Mouse (Mus musculus) ES-E14 (cell line): Measurements from ENCODE around the gene 2610507B11Rik. TPM values are rescaled to one million over a fixed set of nuclear protein-coding genes. Genes with fewer than 3 reads are reported as not detected.

ENCODE experiments used
- DNase-seq: peaks from one replicate; pipeline ENCODE4 v3.0.0-alpha.2; 2013; ENCODE audit warnings: low read depth, low spot score
- H3K27ac ChIP-seq: 2 replicates; pipeline ENCODE4 v1.5.1; 2012; ENCODE audit warnings: low read depth, mild to moderate bottlenecking, low read length, moderate library complexity, mixed read lengths; ENCODE audit not compliant: poor library complexity, insufficient read depth, severe bottlenecking
- H3K36me3 ChIP-seq: 2 replicates; pipeline ENCODE4 v1.6.1; 2012; ENCODE audit warnings: mild to moderate bottlenecking, low read length, moderate library complexity, mixed read lengths; ENCODE audit not compliant: control insufficient read depth, poor library complexity, insufficient read depth, severe bottlenecking
- H3K4me1 ChIP-seq, 2 experiments: fragments of 150-350 bp in 1 of 2; sonication (generic) in 1 of 2; 2 replicates each; pipeline ENCODE4 v1.6.1; 2012; ENCODE audit warnings: low read length in 2 of 2, mild to moderate bottlenecking in 1 of 2, mixed read lengths in 1 of 2; ENCODE audit not compliant: control insufficient read depth in 2 of 2, insufficient read depth in 2 of 2, poor library complexity in 1 of 2
- H3K4me3 ChIP-seq, 2 experiments: fragments of 150-350 bp in 1 of 2; sonication (generic) in 1 of 2; 2 replicates each; pipeline ENCODE4 v1.5.1; 2012; ENCODE audit warnings: low read length in 2 of 2, low read depth in 1 of 2, mild to moderate bottlenecking in 1 of 2, mixed read lengths in 1 of 2; ENCODE audit not compliant: insufficient read depth in 1 of 2, poor library complexity in 1 of 2, severe bottlenecking in 1 of 2
- H3K9ac ChIP-seq: 2 replicates; pipeline ENCODE4 v1.6.1; 2012; ENCODE audit warnings: low read depth, mild to moderate bottlenecking, low read length, mixed read lengths; ENCODE audit not compliant: poor library complexity, insufficient read depth, severe bottlenecking
- H3K9me3 ChIP-seq: fragments of 150-350 bp; sonication (generic); 2 replicates; pipeline ENCODE4 v1.6.1; 2012; ENCODE audit warnings: low read depth, mild to moderate bottlenecking, low read length; ENCODE audit not compliant: control insufficient read depth, insufficient read depth
- CHD2 ChIP-seq: IDR thresholded peaks from 2 replicates; pipeline ENCODE4 v1.6.1; 2014; ENCODE audit warnings: mild to moderate bottlenecking, low read depth, low read length, inconsistent platforms
- HCFC1 ChIP-seq: IDR thresholded peaks from 2 replicates; pipeline ENCODE4 v1.6.1; 2012; ENCODE audit warnings: low read length, inconsistent platforms, borderline replicate concordance; ENCODE audit not compliant: insufficient read depth
- MAFK ChIP-seq: IDR thresholded peaks from 2 replicates; pipeline ENCODE4 v1.6.1; 2014; ENCODE audit warnings: mild to moderate bottlenecking, low read depth, low read length, inconsistent platforms; ENCODE audit not compliant: insufficient read depth
- ZC3H11A ChIP-seq: IDR thresholded peaks from 2 replicates; pipeline ENCODE4 v1.6.1; 2012; ENCODE audit warnings: low read depth, mild to moderate bottlenecking, inconsistent platforms, low read length, borderline replicate concordance
- ZNF384 ChIP-seq: IDR thresholded peaks from 2 replicates; pipeline ENCODE4 v1.6.1; 2012; ENCODE audit warnings: low read depth, low read length, inconsistent platforms
- in situ Hi-C, 2 experiments: fragments of 600-800 bp; cut with MboI; formaldehyde crosslinking; loops; one replicate each; pipeline ENCODE4 v1.15.1; 2025; ENCODE audit warnings: low sequenced_read_pairs in 2 of 2, inconsistent platforms in 1 of 2; ENCODE audit not compliant: unreplicated experiment in 2 of 2
- total RNA-seq: library from RNA; depleted of rRNA; stranded (reverse); fragments of 300-350 nt; gene quantifications from 2 replicates; pipeline ENCODE4 v1.2.3, GENCODE M21; 2012

Gene 2610507B11Rik
- total RNA-seq, 1 experiment = 210 TPM

DNA sequence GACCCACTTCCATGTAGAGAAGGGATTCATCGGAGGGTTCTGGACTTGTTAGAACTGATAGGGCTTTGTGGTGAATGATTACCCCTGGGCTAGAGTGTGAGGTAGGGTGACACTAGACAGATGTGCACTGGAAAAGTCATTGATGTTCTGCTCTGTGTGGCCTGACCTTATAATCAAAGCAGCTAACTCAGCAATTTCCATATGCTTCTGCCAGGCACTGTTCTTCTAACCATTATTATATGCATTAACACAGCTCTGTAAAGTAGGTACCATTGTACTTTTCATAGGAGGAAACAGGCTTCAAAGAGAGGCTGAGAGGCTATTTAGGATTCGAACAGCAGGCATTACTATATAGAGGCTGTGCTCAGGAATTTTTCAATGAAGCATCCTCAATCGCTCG, 65.7 kb downstream of the 2610507B11Rik start:
- TF ChIP-seq ZC3H11A (no peak), MAFK (peak; percentile 45; the same call in 1 of the 2 replicates)
- H3K9me3 ChIP-seq = no peaks in the 10 kb centered on the region
- H3K4me3 ChIP-seq = no peak overlapping the region
- peaks cover 2 to 5% of the 10 kb centered on the region in 2 experiments; a peak in 3 of 4 replicates for H3K4me1 ChIP-seq
- peaks cover 6% of the 10 kb centered on the region; the same call in 1 of the 2 replicates for H3K36me3 ChIP-seq
- H3K9ac ChIP-seq = no peak overlapping the region
- in situ Hi-C loops = no loop called here
- no peak for DNase-seq
- H3K27ac ChIP-seq = no peak overlapping the region

DNA sequence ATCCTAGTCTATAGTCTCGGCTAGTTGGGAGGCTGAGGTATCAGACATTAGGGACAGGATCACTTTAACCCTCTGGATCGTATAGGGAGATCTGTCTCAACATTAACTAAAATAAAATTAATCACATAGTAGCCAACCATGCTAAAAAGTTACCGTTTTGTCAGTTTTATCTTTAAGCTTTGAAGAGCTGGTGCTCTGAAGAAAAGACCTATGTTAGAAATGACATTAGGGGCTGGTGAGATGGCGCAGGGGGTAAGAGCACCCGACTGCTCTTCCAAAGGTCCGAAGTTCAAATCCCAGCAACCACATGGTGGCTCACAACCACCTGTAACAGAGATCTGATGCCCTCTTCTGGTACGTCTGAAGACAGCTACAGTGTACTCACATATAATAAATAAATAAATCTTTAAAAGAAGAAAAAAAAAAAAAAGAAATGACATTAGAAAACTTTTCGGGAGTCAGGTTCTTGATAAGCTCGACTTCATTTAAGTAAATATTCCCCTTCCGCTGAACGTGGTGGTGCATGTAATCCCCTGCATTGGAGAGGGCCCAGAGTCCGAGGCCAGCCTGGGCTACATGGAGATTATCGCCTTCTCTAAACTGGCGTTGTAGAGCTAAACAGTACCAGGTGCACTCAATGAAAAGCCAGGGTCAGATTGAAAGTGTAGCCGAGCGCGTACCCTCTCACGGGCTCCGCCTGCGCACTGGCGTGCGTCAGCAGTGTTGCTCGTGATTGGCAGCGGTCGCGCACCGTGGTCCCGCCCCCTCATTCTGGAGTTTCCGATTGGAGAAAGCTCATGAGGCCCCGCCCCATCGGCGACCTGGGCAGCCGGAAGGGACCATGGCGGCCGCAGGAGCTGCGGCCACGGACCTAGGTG, 66.3 kb downstream of the 2610507B11Rik start, which contains the start of gene Pigs:
Pigs (plus strand) TSS at position 782 of the 878 bp plus-strand sequence.
- Histone ChIP-seq H3K4me1 (peaks cover 0 to 2% of the 10 kb centered on the region in 2 experiments; a peak in 2 of 4 replicates), H3K9me3 (no peaks in the 10 kb centered on the region), H3K36me3 (peaks cover 9% of the 10 kb centered on the region; the same call in 1 of the 2 replicates), H3K4me3 (peak within 1 kb of the TSS; percentile 72 to 97), H3K9ac (peak within 1 kb of the TSS; percentile 75), H3K27ac (no peak within 1 kb of the TSS)
- DNase-seq = peak; percentile 95
- in situ Hi-C loops = no loop called here
- no peak for TF ChIP-seq ZC3H11A
- 0 out of 2 replicates have a peak, but pooled peaks have one; percentile 9 for TF ChIP-seq ZNF384
- no peak for TF ChIP-seq HCFC1
- no peak for TF ChIP-seq MAFK
- peak; percentile 57; the same call in 1 of the 2 replicates for TF ChIP-seq CHD2

DNA sequence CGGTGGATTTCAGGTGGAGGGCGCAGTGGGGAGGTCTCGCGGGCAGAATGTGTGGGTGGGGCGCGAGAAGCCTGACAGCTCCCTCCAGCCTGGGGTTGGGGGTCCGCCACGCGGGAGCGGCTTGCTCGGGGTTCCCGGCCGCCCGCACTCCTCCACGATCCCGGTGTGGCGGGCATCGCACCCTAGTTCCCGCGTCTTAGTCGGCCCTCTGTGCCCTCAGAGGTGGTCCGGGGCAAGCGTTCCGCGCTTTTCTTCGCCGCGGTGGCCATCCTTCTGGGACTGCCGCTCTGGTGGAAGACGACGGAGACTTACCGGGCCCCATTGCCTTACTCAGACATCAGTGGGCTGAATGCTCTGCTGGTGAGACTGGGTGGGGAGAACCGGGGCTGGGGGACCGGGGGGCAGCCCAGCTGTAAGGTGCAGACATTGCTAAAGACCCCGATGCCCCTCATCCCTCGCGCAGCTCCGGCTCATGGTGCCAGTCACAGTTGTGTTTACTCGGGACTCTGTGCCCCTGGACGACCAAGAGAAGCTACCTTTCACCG, 67.0 kb downstream of the 2610507B11Rik start:
- no peaks in the 10 kb centered on the region for H3K9me3 ChIP-seq
- H3K4me3 ChIP-seq = peak overlapping the region; percentile 72 to 97
- H3K9ac ChIP-seq = peak overlapping the region; percentile 75
- TF ChIP-seq HCFC1 (no peak), CHD2 (no peak)
- peaks cover 0 to 2% of the 10 kb centered on the region in 2 experiments; a peak in 2 of 4 replicates for H3K4me1 ChIP-seq
- peaks cover 13% of the 10 kb centered on the region; the same call in 1 of the 2 replicates for H3K36me3 ChIP-seq
- in situ Hi-C loops = no loop called here
- no peak for DNase-seq
- no peak overlapping the region for H3K27ac ChIP-seq

DNA sequence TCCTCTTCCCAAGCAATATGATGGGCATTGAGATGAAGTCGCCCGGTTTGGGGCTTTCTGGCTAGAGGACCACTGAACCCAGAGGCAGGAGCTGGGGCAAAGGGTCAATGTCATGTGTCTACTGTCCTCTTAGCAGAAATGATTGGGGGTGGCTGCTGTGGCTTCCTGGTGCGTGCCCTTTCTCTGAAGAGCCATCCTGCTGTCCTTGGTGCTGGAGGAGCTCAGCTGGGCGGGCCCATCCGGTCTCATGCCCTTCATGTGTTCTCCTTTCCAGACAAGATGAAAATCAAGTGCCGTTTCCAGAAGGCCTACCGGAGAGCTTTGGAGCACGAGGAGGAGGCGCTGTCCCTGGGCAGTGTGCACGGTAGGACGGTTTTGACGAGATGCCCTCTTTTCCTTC, 71.1 kb downstream of the 2610507B11Rik start:
- in situ Hi-C loops = no loop called here
- H3K4me1 ChIP-seq = peaks cover 2% of the 10 kb centered on the region in 2 experiments; a peak in 2 of 4 replicates
- no peak overlapping the region for H3K27ac ChIP-seq
- no peak for DNase-seq
- H3K4me3 ChIP-seq = no peak overlapping the region
- H3K36me3 ChIP-seq = peaks cover 22% of the 10 kb centered on the region
- no peak overlapping the region for H3K9ac ChIP-seq
- TF ChIP-seq ZNF384 (no peak), ZC3H11A (no peak), CHD2 (no peak), HCFC1 (no peak), MAFK (no peak)
- no peaks in the 10 kb centered on the region for H3K9me3 ChIP-seq
